Mouse (Mus musculus) retina, embryonic 14.5 days (tissue): ENCODE data around the gene Fv1.
"Not testable (repeated sequence)": the region's sequence is repeated elsewhere in the genome, so short reads cannot be mapped to it uniquely, and the experiment has no call there.

Experiments used
- DNase-seq: peaks from one replicate; pipeline ENCODE4 v3.0.0-alpha.2; 2015; ENCODE audit warnings: low spot score

The Fv1 gene

GRCm38 (mm10) chr4:147868450-147869031, at the start of gene Fv1, which contains the start of gene Miip:
Gene Fv1 (plus strand): TSS chr4:147868979.
Gene Miip (minus strand): TSS chr4:147868816.
- DNase-seq, result peak; percentile 96

GRCm38 (mm10) chr4:147819659-147820058, 49.1 kb upstream of the Fv1 start:
- DNase-seq, result not testable (repeated sequence)

GRCm38 (mm10) chr4:147821414-147821813, 47.4 kb upstream of the Fv1 start:
- DNase-seq, result not testable (repeated sequence)

- no peak for DNase-seq
These were observed 44.4 kb upstream of the Fv1 start for GRCm38 (mm10) chr4:147824389-147824788.

GRCm38 (mm10) chr4:147839282-147839681, 29.5 kb upstream of the Fv1 start:
- not testable (repeated sequence) for DNase-seq

- DNase-seq, result no peak
These were observed 25.9 kb upstream of the Fv1 start for GRCm38 (mm10) chr4:147842871-147843270.

- DNase-seq, result peak; percentile 94
These were observed 20.9 kb upstream of the Fv1 start, which contains the start of gene Zfp933 for GRCm38 (mm10) chr4:147847614-147848583. Gene Zfp933 (minus strand): TSS chr4:147848366.

GRCm38 (mm10) chr4:147848584-147848991, 20.2 kb upstream of the Fv1 start:
- DNase-seq, result no peak

GRCm38 (mm10) chr4:147850776-147851175, 18.0 kb upstream of the Fv1 start:
- DNase-seq, result no peak

- no peak for DNase-seq
These were observed 6.7 kb upstream of the Fv1 start for GRCm38 (mm10) chr4:147862051-147862450.

GRCm38 (mm10) chr4:147865651-147866050, 3.1 kb upstream of the Fv1 start:
- DNase-seq, result no peak

GRCm38 (mm10) chr4:147866056-147866455, 2.7 kb upstream of the Fv1 start:
- DNase-seq, result no peak

- not testable (repeated sequence) for DNase-seq
These were observed 2.0 kb upstream of the Fv1 start for GRCm38 (mm10) chr4:147866793-147867192.

- DNase-seq, result no peak
These were observed 973 bp upstream of the Fv1 start for GRCm38 (mm10) chr4:147867563-147868449.

- no peak for DNase-seq
These were observed 459 bp downstream of the Fv1 start for GRCm38 (mm10) chr4:147869238-147869637.

GRCm38 (mm10) chr4:147875852-147876575, 7.2 kb downstream of the Fv1 start:
- no peak for DNase-seq

GRCm38 (mm10) chr4:147878537-147878936, 9.8 kb downstream of the Fv1 start:
- DNase-seq, result no peak

- no peak for DNase-seq
These were observed 10.7 kb downstream of the Fv1 start for GRCm38 (mm10) chr4:147879456-147879855.

GRCm38 (mm10) chr4:147879865-147880264, 11.1 kb downstream of the Fv1 start:
- no peak for DNase-seq

GRCm38 (mm10) chr4:147881792-147882191, 13.0 kb downstream of the Fv1 start:
- no peak for DNase-seq

- no peak for DNase-seq
These were observed 14.3 kb downstream of the Fv1 start for GRCm38 (mm10) chr4:147883041-147883440.
